ENCODE assay signal across 20 mouse cellular contexts in genomic region chr17:84051212-84051611, GRCm38 (mm10).
"Had no signal": no experiment of that assay in that cellular context is flagged by ENCODE, and none has a peak within 500 bp of the region (broad histone marks: within the 10 kb centered on the region; RNA-seq: fewer than 3 reads in every experiment).

No protein-coding gene starts in this region.

- H3K27ac ChIP-seq: limb, embryonic 15.5 days; liver, embryonic 14.5 days; macrophage; midbrain, embryonic 12.5 days; midbrain, embryonic 15.5 days; neural tube, embryonic 12.5 days; neural tube, embryonic 15.5 days; stomach, embryonic 15.5 days had no signal

- ATAC-seq: liver, postnatal 0 days; lung, postnatal 0 days; midbrain, embryonic 15.5 days had no signal

- H3K4me3 ChIP-seq: limb, embryonic 15.5 days; midbrain, embryonic 12.5 days; midbrain, embryonic 15.5 days; neural tube, embryonic 12.5 days; neural tube, embryonic 15.5 days; stomach, embryonic 15.5 days had no signal

- H3K36me3 ChIP-seq: limb, embryonic 15.5 days; midbrain, embryonic 12.5 days; midbrain, embryonic 15.5 days; neural tube, embryonic 12.5 days; neural tube, embryonic 15.5 days; stomach, embryonic 15.5 days had no signal

- H3K27me3 ChIP-seq: limb, embryonic 15.5 days; midbrain, embryonic 15.5 days; neural tube, embryonic 12.5 days; neural tube, embryonic 15.5 days; stomach, embryonic 15.5 days had no signal

- H3K9me3 ChIP-seq: limb, embryonic 15.5 days; midbrain, embryonic 15.5 days; neural tube, embryonic 12.5 days; neural tube, embryonic 15.5 days; stomach, embryonic 15.5 days had no signal

- H3K4me1 ChIP-seq: midbrain, embryonic 12.5 days; midbrain, embryonic 15.5 days; stomach, embryonic 15.5 days had no signal

- H3K9ac ChIP-seq: limb, embryonic 15.5 days; liver, embryonic 14.5 days; liver, postnatal 0 days; lung, embryonic 14.5 days; midbrain, embryonic 12.5 days; midbrain, embryonic 15.5 days; neural tube, embryonic 12.5 days; neural tube, embryonic 15.5 days; stomach, embryonic 15.5 days had no signal

- H3K4me2 ChIP-seq: limb, embryonic 15.5 days; liver, embryonic 11.5 days; lung, embryonic 14.5 days; midbrain, embryonic 12.5 days; midbrain, embryonic 15.5 days; neural tube, embryonic 12.5 days; neural tube, embryonic 15.5 days; stomach, embryonic 15.5 days had no signal

- DNase-seq: kidney, adult 9 months; kidney, postnatal 14 days; kidney, postnatal 4 days; left cerebral cortex, postnatal 4 days; liver, postnatal 0 days; lung, embryonic 14.5 days; right cerebral cortex, adult 18-20 months; right cerebral cortex, postnatal 14 days; right cerebral cortex, postnatal 4 days; thymus, postnatal 25 days had no signal
